Mouse (Mus musculus): ENCODE data around the gene Stx1a. TPM values are rescaled to one million over a fixed set of nuclear protein-coding genes. Genes with fewer than 3 reads are reported as not detected.

The Stx1a gene
- 13.5 and 13.8 TPM in 2 replicates for polyA plus RNA-seq (2016; fragmentation: Nextera tagmentation; extraction: Ambion mirVana)

- H3K9me3 ChIP-seq = no peaks in the 10 kb centered on the region
- peak; percentile 95 for DNase-seq (ENCODE audit: low spot score)
- H3K27ac ChIP-seq (replicated peaks) = peak within 1 kb of the TSS; percentile 87
- peaks cover 3% of the 10 kb centered on the region; the same call in 1 of the 2 replicates for H3K36me3 ChIP-seq (replicated peaks)
- peaks cover 9% of the 10 kb centered on the region; the same call in 1 of the 2 replicates for H3K27me3 ChIP-seq (replicated peaks; ENCODE audit: low read depth, poor library complexity, severe bottlenecking)
- WGBS = under 1% methylated on average over 61 of the region's 61 CpGs
- peak within 1 kb of the TSS; percentile 85 for H3K4me3 ChIP-seq
- H3K4me1 ChIP-seq = peaks cover 39% of the 10 kb centered on the region
Observed at GRCm38 (mm10) chr5:135023344-135024173, at the start of gene Stx1a. Gene Stx1a, plus strand, starts transcription at chr5:135023482.

GRCm38 (mm10) chr5:134973526-134973925, 49.8 kb upstream of the Stx1a start:
- H3K27ac ChIP-seq (replicated peaks) = no peak overlapping the region
- no peak overlapping the region for H3K4me3 ChIP-seq
- H3K9me3 ChIP-seq = no peaks in the 10 kb centered on the region
- WGBS = 88% methylated on average over 7 of the region's 7 CpGs
- no peak for DNase-seq (ENCODE audit: low spot score)
- H3K27me3 ChIP-seq (replicated peaks; ENCODE audit: low read depth, poor library complexity, severe bottlenecking) = no peaks in the 10 kb centered on the region
- no peaks in the 10 kb centered on the region for H3K4me1 ChIP-seq
- no peaks in the 10 kb centered on the region for H3K36me3 ChIP-seq (replicated peaks)

DNA sequence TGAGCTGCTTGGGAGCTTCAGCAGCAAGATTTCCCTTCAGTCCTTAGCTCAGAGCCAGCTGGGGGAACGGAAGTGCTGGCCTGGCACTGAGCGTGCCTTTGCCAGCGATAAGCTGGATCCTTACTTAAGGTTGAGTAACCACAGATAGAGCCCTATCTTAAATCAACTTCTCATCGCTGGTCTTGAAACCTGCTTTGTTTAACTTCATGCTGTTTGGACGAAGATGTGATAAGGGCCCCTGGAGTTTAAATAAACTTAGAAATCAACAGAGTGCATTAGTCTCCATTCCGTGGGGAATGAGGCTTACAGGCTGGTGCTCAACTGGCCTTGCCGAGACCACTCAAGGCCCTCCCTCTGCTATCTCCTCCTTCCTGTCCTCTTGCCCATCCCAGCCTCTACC, 49.0 kb upstream of the Stx1a start:
- Histone ChIP-seq H3K4me1 (no peaks in the 10 kb centered on the region), H3K27ac (replicated peaks) (no peak overlapping the region), H3K4me3 (no peak overlapping the region), H3K27me3 (replicated peaks; ENCODE audit: low read depth, poor library complexity, severe bottlenecking) (no peaks in the 10 kb centered on the region), H3K36me3 (replicated peaks) (no peaks in the 10 kb centered on the region), H3K9me3 (no peaks in the 10 kb centered on the region)
- DNase-seq (ENCODE audit: low spot score) = no peak
- WGBS = 67% methylated on average over 7 of the region's 7 CpGs

DNA sequence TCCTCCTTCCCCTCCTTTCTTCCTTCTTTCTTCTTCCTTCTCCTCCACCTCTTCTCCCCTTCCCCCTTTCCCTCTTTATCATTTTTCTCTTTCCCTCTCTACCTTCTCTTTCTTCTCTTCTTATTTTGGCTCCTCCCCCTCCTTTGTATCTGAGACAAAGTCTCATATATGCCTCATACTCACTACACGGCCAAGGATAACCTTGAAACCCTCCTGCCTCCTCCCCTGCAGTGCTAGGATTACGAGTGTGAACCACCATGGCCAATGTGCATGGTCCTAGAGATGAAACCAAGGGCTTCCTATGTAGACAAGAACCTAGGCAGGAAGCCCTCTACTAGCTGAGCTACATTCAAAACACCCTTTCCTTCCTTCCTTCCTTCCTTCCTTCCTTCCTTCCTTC, 48.4 kb upstream of the Stx1a start:
- 70% methylated on average over 2 of the region's 2 CpGs for WGBS
- H3K27me3 ChIP-seq (replicated peaks; ENCODE audit: low read depth, poor library complexity, severe bottlenecking) = no peaks in the 10 kb centered on the region

GRCm38 (mm10) chr5:134976164-134976563, 47.1 kb upstream of the Stx1a start:
- Histone ChIP-seq H3K4me3 (no peak overlapping the region), H3K4me1 (peaks cover 3% of the 10 kb centered on the region; the same call in 1 of the 2 replicates), H3K36me3 (replicated peaks) (no peaks in the 10 kb centered on the region), H3K9me3 (no peaks in the 10 kb centered on the region), H3K27ac (replicated peaks) (no peak overlapping the region), H3K27me3 (replicated peaks; ENCODE audit: low read depth, poor library complexity, severe bottlenecking) (no peaks in the 10 kb centered on the region)
- WGBS = 90% methylated on average over 2 of the region's 2 CpGs
- no peak for DNase-seq (ENCODE audit: low spot score)

More for the DNA sequence above, 48.4 kb upstream of the Stx1a start:
- no peak overlapping the region for H3K4me3 ChIP-seq
- no peaks in the 10 kb centered on the region for H3K9me3 ChIP-seq
- H3K4me1 ChIP-seq = no peaks in the 10 kb centered on the region
- DNase-seq (ENCODE audit: low spot score) = no peak
- no peaks in the 10 kb centered on the region for H3K36me3 ChIP-seq (replicated peaks)
- H3K27ac ChIP-seq (replicated peaks) = no peak overlapping the region

- Histone ChIP-seq H3K36me3 (replicated peaks) (no peaks in the 10 kb centered on the region), H3K9me3 (no peaks in the 10 kb centered on the region), H3K27me3 (replicated peaks; ENCODE audit: low read depth, poor library complexity, severe bottlenecking) (no peaks in the 10 kb centered on the region), H3K4me3 (no peak overlapping the region), H3K4me1 (peaks cover 5% of the 10 kb centered on the region), H3K27ac (replicated peaks) (no peak overlapping the region)
- 86% methylated on average over 14 of the region's 14 CpGs for WGBS
- DNase-seq (ENCODE audit: low spot score) = no peak
Observed at GRCm38 (mm10) chr5:134976577-134977250, 46.6 kb upstream of the Stx1a start.

- H3K4me1 ChIP-seq = peaks cover 6% of the 10 kb centered on the region
- no peak overlapping the region for H3K4me3 ChIP-seq
- no peak overlapping the region for H3K27ac ChIP-seq (replicated peaks)
- H3K27me3 ChIP-seq (replicated peaks; ENCODE audit: low read depth, poor library complexity, severe bottlenecking) = no peaks in the 10 kb centered on the region
- no peaks in the 10 kb centered on the region for H3K36me3 ChIP-seq (replicated peaks)
- no peak for DNase-seq (ENCODE audit: low spot score)
- 93% methylated on average over 4 of the region's 4 CpGs for WGBS
- H3K9me3 ChIP-seq = no peaks in the 10 kb centered on the region
Observed at GRCm38 (mm10) chr5:134977837-134978236, 45.4 kb upstream of the Stx1a start.

GRCm38 (mm10) chr5:134981149-134981548, 42.1 kb upstream of the Stx1a start:
- Histone ChIP-seq H3K36me3 (replicated peaks) (no peaks in the 10 kb centered on the region), H3K4me3 (no peak overlapping the region), H3K27me3 (replicated peaks; ENCODE audit: low read depth, poor library complexity, severe bottlenecking) (peaks cover 31% of the 10 kb centered on the region), H3K9me3 (no peaks in the 10 kb centered on the region), H3K27ac (replicated peaks) (no peak overlapping the region), H3K4me1 (peaks cover 39% of the 10 kb centered on the region)
- DNase-seq (ENCODE audit: low spot score) = no peak
- WGBS = 52% methylated on average over 10 of the region's 10 CpGs

- no peaks in the 10 kb centered on the region for H3K9me3 ChIP-seq
- DNase-seq (ENCODE audit: low spot score) = no peak
- WGBS = 86% methylated on average over 1 of the region's 1 CpGs
- no peak overlapping the region for H3K27ac ChIP-seq (replicated peaks)
- no peaks in the 10 kb centered on the region for H3K36me3 ChIP-seq (replicated peaks)
- peaks cover 51% of the 10 kb centered on the region for H3K27me3 ChIP-seq (replicated peaks; ENCODE audit: low read depth, poor library complexity, severe bottlenecking)
- H3K4me1 ChIP-seq = peaks cover 49% of the 10 kb centered on the region
- H3K4me3 ChIP-seq = no peak overlapping the region
Observed at GRCm38 (mm10) chr5:134983111-134983510, 40.2 kb upstream of the Stx1a start.

DNA sequence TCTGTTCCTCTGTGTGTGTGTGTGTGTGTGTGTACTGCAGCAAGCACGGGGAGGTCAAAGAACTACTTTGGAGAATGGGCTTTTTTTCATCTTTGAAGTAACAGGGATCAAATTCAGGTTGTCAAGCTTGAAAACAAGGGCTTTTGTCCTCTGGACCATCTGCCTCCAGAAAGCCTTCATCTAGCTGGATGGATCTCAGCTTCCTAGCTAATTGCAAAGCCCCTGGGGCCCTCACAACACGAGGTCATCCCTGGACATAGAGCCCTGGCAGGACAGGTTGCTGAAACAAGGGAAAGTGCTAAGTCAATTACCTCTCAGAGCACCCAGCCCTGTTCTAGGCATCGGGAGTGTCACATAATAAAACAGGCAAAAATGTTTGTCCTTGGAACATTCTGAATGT, 39.5 kb upstream of the Stx1a start:
- peak; percentile 36 for DNase-seq (ENCODE audit: low spot score)
- 8% methylated on average over 3 of the region's 3 CpGs for WGBS
- Histone ChIP-seq H3K9me3 (no peaks in the 10 kb centered on the region), H3K36me3 (replicated peaks) (no peaks in the 10 kb centered on the region), H3K27ac (replicated peaks) (0 out of 2 replicates have a peak overlapping the region, but pooled peaks have one; percentile 37), H3K27me3 (replicated peaks; ENCODE audit: low read depth, poor library complexity, severe bottlenecking) (peaks cover 57% of the 10 kb centered on the region), H3K4me3 (no peak overlapping the region), H3K4me1 (peaks cover 49% of the 10 kb centered on the region)

GRCm38 (mm10) chr5:134985633-134986297, 37.5 kb upstream of the Stx1a start, which contains the start of gene Cldn3:
Gene Cldn3, plus strand, starts transcription at chr5:134986214.
- H3K4me1 ChIP-seq = peaks cover 57% of the 10 kb centered on the region
- no peaks in the 10 kb centered on the region for H3K36me3 ChIP-seq (replicated peaks)
- H3K9me3 ChIP-seq = no peaks in the 10 kb centered on the region
- peaks cover 70% of the 10 kb centered on the region for H3K27me3 ChIP-seq (replicated peaks; ENCODE audit: low read depth, poor library complexity, severe bottlenecking)
- H3K27ac ChIP-seq (replicated peaks) = peak within 1 kb of the TSS; percentile 65
- WGBS = 1% methylated on average over 25 of the region's 25 CpGs
- peak; percentile 58 for DNase-seq (ENCODE audit: low spot score)
- peak within 1 kb of the TSS; percentile 50 for H3K4me3 ChIP-seq
